Mouse (Mus musculus) 3T3-L1 (cell line): Measurements from ENCODE around the gene BC035044.
"Not testable (repeated sequence)": the region's sequence is repeated elsewhere in the genome, so short reads cannot be mapped to it uniquely, and the experiment has no call there.

Source experiments
- DNase-seq: peaks from one replicate; pipeline ENCODE4 v3.0.0-alpha.2; 2015; ENCODE audit warnings: low read depth, low spot score

Gene BC035044

DNA sequence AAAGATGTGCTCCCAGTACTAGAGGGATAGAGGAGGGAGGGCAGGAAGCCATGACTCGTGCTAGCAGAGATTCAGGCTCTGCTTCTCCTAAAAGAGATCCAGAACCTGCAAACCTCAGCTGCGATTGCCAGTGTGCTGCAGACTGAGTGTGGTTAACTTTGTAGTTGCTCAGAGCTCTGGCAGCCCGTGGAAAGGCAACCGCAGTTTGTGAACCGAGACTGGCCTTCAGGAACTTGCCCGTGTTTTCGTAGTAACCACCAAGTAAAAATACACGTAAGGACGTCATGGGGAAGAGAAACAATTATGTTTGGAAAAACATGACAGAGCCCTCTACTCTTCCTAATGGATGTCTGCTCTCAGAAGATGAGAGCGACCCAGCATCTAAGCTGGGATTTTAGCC, 57.9 kb downstream of the BC035044 start:
- DNase-seq: no peak

DNA sequence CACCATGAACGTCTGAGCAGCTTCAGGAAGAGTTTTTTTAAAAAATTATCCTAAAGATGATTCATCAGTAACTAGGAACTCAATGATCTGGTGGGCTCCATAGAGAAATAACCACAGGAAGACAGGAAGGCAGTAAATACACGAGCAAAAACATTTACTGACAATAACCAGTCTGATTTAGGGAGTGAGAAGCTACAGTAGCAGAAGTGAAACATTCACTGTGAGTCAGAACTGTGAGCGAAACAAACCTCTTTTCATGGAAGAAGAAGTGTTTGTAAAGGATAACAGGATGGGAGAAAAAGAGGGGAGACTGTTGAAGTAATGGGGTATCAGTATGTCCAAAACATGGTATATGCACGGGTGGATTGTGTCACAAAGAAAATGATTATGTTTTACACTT, 61.1 kb downstream of the BC035044 start:
- no peak for DNase-seq

DNA sequence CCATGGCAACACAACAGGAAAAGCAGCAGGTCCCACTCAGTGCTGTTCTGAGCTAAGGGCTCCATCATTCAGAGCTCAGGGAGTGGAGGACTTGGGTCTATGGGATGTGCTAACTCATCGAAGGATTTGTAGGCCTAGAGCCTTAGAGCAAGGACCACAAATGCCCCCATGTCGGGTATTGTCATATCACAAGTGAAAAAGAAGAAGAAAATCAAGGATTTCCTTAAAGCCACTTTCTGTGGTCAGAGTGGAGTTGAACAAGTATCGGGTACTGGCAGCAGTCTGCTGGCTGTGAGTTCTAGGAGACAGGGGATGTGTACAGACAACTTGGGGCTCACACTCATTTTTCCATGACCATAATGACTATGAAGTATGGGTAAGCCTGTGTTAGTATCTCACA, 64.1 kb downstream of the BC035044 start:
- no peak for DNase-seq

DNA sequence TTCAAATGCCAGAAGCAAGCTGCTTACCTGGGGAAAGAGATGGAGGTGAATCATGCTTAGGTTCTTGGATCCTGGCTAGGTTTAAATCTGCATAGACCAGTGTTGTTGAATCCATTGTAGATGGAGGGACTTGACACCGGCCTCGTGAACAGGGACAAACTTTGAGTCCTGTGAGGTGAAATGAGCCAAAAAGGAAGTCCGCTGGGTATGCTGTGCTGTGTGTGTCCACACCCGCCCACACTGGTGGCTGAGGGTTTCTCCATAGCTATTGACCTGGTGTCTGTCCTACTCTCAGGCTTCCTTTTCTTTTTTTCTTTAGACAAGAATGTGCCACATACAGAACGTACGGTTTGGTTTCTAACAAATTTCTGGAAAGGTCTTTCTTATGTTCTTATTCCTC, 64.8 kb downstream of the BC035044 start, which contains the start of the genes Gm44511 and Klrb1b:
TSS of gene Gm44511 (minus strand) at position 184 of the 400 bp plus-strand sequence.
TSS of gene Klrb1b (minus strand) at position 200 of the 400 bp plus-strand sequence.
- DNase-seq: no peak

DNA sequence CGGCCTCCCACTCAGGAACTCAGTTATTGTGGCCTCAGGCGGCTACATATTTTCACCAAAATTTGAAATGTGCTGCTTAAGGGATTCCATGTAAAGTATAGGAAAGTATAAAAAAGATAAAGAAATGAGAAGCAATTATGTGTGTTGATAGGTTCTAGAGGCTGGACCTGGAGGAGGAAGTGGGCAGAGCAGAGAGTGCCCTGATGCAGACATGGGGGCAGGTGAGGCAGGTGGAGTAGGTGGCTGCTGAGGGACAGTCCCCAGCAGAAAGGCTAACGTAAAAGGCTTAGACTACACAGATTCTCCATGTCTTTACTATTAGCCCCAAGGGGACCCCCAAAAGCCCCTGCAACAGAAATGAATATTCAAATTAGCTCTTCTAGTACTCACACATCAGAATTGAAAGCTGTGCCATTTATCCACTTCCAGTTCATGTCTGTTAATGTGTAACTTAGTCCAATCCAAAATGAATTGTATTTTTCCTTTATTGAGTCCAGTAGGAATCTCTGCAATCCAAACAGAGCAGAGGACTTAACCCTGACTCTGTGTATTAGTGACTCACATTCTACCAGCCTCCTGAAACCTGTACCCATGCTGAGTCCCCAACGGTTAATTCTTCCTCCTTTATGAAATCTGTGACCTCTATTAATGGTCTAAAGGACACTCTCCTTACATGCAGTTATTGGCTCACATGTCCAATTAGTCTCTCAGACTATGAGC, 72.7 kb downstream of the BC035044 start:
- no peak for DNase-seq

DNA sequence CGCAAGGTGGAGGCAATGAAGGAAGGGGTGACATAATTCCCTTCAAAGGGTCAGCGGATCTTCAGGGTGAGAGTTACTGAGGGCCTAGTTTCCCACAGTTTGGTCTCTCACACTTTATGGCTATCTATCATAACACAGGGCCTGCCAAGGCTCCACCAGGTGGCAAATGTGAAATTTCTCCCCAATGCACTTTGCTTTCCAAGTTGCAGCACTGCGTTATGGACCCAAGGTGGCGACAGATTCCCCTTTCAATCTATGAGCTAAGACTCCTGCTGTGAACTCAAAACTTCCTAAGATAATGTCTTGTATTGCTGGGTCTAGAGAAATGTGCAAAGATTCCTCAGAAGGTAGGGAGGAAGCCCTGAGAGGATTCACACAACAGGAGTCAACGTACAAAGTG, 82.4 kb downstream of the BC035044 start:
- peak; percentile 65 for DNase-seq

DNA sequence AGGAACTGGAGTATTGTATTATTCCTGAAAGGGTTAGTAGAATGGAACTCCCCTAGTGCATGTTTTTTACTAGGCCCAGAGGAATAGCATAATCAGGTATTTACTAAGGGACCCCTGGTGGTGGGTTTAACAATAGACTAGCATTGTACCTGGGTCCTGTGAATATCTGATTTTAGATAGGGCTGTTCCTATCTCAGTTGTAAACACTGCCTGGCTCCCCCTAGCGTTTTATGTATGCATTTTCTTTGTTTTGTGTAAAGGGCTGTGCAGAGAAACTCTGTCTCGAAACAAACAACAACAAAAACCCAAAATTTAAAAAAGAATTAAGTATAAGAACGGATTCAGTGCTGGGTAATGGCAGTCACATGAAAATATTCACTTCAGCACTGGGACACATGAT, 83.9 kb downstream of the BC035044 start:
- DNase-seq: peak; percentile 59

DNA sequence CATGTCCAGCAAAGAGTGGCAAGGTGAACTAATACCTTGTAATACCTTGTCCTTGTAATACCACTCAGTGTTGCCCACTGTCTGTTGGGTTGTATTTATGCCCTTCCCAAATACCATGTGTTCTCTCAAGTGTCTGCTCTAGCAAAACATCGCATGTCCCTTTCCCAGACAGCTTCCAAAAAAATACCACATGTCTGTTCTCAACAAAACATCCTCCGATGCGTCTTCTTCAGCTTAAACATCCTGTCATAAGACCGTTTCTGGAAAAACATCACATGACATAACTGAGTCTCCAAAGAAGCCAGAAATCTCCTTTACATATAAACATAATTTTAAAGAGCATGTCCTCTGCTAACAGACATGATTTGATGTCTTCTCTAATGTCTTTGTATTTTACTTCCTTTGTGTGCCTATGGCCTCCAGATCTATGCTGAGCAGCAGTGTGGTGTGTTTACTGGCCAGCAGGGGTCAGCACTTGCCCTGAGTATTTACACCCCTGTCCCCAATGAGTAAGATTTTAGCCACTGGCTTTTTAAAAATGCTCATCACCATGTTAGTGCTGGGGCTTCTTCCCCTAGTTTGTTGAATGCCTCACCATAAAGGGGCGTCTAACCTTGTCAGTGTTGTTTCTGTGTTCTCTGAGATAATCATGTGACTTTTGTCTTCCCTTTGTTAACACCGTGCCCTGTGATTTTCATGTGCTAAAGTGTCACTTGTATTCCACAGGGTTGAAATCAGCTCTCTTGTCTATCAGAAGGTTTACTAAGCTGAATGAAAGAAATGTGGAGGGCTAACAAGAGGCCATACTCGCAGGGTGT, 85.9 kb downstream of the BC035044 start:
- DNase-seq: peak; percentile 67

DNA sequence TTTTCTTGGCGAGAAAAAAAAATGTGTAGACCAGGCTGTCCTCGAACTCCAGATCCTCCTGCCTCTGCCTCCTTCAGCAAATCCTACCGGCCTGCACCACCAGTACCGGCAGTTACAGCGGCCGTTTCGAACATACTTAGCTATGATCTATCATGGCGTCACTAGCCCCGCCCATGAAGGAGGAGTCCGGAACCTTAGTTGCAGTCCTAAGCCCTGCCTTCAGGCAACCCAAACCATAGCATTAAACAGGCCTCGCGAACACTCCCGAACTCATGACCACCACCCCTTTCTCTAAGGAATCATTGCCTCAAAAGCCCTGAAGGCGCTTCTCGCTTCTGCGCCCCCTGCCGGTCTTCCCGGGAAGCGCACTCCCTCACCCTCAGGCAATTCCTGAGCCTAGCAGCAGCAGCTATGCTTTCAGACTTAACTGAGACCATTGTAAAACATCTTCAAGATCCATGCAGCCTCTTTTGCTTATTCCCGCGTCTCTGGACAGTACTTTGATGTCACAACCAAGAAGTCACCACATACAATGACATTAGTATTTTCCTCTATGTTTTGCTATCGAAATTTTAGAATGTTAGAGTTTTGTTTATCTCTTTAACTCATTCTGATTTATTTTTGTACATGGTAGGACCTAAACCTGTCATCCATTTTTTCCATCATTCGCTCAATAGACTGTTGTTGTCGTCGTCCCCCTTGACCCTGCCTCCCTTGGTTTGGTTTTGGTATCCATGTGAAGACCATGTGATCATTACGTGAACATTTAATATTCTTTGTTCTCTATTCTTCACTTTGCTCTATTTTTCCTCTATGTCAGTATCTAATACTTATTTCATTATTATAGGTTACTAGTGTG, 87.7 kb downstream of the BC035044 start:
- DNase-seq: peak; percentile 98

DNA sequence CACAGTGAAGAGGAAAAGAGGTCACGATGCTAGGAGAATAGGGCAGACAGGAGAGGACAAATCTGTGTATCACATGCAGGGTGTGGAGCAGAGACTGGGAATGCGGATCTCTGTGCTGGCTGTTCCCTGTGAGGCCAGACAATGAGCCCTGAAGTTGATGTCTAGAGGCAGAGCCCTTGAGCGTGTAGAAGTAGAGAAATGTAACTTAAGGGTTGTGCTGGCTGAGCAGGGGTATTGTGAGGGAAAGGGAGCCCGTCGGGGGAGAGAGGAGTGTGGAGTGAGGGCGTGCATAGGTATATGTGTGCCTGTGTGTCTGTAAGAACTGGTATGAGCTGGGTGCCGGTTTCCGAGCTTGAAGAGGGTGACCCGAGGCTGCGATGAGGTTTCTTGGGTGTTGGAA, 88.4 kb downstream of the BC035044 start:
- no peak for DNase-seq

DNA sequence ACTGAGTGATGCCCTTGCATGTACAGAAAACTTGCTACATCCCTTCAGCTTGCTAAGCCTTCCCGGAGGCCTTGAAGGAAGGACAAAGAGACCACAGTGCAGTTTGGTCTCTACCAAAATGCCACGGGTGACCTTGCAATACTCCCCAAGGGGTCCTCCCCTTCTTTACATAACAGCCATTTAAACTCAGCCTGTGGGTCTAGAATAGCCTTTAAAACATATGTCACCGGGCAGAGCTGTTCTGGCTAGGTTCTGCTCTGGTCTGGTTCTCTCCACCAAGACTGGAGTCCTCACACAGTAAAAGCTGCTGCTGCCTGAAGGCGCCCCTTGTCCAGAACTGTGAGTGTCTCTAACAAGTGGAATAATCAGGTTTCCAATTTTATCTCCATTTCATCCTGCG, 90.2 kb downstream of the BC035044 start:
- DNase-seq: not testable (repeated sequence)

DNA sequence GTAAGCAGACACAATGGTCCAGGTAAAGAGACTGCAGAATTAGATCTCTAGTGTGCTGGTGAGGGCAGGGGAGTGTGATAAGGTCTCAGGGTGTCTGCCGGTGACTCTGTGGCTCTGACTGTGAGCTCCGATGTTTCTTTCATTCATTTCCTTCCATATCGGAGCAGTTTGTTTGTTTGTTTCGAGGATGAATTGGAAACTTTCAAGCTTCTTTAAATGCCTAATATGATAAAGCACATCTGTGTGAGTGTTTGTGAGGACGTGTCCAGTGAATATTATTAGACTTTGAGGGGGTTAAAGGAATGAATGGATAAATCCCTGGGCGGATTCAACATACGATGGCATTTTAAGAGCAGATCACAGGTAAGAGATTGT, 91.0 kb downstream of the BC035044 start:
- peak; percentile 37 for DNase-seq

DNA sequence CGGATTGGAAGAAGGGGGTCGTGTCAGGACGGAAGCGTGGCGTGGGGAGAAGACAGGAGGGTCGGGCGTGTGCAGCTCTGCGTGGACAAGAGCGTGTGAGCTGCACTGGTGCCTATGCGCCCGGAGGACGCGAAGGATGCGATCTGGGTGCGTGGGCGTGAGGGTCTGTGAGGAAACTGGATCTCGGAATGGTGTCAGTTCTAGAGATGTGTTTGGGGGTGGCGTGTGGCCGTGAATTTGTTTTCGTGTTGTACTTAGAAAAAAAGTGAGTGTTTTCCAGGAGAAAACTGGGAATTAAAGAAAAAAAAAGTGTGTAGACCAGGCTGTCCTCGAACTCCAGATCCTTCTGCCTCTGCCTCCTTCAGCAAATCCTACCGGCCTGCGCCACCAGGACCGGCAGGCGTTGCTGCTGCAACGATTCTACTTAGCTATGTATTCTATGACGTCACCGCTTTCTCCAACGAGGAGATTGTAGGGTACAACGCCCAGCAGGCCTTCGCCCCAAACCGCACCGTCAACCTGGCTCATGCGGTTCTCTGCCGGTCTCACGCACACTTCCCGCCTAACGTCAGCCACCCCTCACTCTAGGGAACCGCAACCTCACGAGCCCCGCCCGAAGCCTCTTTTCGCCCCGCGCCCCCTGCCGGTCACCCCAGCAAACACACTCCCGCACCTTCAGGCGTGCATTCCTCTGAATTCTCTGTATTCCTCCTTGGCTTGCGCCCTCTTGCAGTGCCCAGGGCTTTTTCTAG, 91.6 kb downstream of the BC035044 start:
- peak; percentile 74 for DNase-seq
